28 mouse cellular contexts compared by ENCODE assay signal in genomic region chr17:79622050-79622449, GRCm38 (mm10).
"Had no signal": no experiment of that assay in that cellular context is flagged by ENCODE, and none has a peak within 500 bp of the region (broad histone marks: within the 10 kb centered on the region; RNA-seq: fewer than 3 reads in every experiment).

No protein-coding gene starts in this region.

- ATAC-seq: forebrain, embryonic 13.5 days; forebrain, embryonic 14.5 days; forebrain, embryonic 15.5 days; forebrain, embryonic 16.5 days; forebrain, postnatal 0 days had no signal

- H3K9me3 ChIP-seq: embryonic facial prominence, embryonic 10.5 days; embryonic facial prominence, embryonic 12.5 days; embryonic facial prominence, embryonic 13.5 days; embryonic facial prominence, embryonic 15.5 days; forebrain, embryonic 10.5 days; forebrain, embryonic 12.5 days; forebrain, embryonic 13.5 days; forebrain, embryonic 15.5 days had no signal

- H3K36me3 ChIP-seq: embryonic facial prominence, embryonic 10.5 days; embryonic facial prominence, embryonic 12.5 days; embryonic facial prominence, embryonic 13.5 days; embryonic facial prominence, embryonic 15.5 days; forebrain, embryonic 10.5 days; forebrain, embryonic 12.5 days; forebrain, embryonic 15.5 days had no signal

- H3K27ac ChIP-seq: embryonic facial prominence, embryonic 10.5 days; embryonic facial prominence, embryonic 12.5 days; embryonic facial prominence, embryonic 13.5 days; embryonic facial prominence, embryonic 15.5 days; forebrain, embryonic 10.5 days; forebrain, embryonic 12.5 days; forebrain, embryonic 13.5 days; forebrain, embryonic 15.5 days; gastrocnemius, adult 2 months; heart, adult 2 months had no signal

- H3K9ac ChIP-seq: embryonic facial prominence, embryonic 12.5 days; embryonic facial prominence, embryonic 13.5 days; embryonic facial prominence, embryonic 15.5 days; forebrain, embryonic 12.5 days; forebrain, embryonic 13.5 days; forebrain, embryonic 15.5 days; forebrain, postnatal 0 days had no signal

- DNase-seq: cerebellum, adult 2 months; cerebellum, adult 8-10 months; cerebellum, adult 9-10 months; cerebellum, adult 9-11 months; cerebellum, postnatal 10 days; cerebellum, postnatal 14 days; cerebellum, postnatal 25 days; cerebellum, postnatal 36 days; embryo, embryonic 11 days; forebrain, postnatal 0 days; gastrocnemius, adult 2 months; gastrocnemius, postnatal 10 days; gastrocnemius, postnatal 14 days; gastrocnemius, postnatal 25 days; gastrocnemius, postnatal 36 days; heart, adult 18-20 months; heart, adult 2 months had no signal

- H3K4me2 ChIP-seq: embryonic facial prominence, embryonic 12.5 days; embryonic facial prominence, embryonic 13.5 days; embryonic facial prominence, embryonic 15.5 days; forebrain, embryonic 12.5 days; forebrain, embryonic 13.5 days; forebrain, embryonic 15.5 days had no signal

- H3K27me3 ChIP-seq: embryonic facial prominence, embryonic 12.5 days; embryonic facial prominence, embryonic 13.5 days; embryonic facial prominence, embryonic 15.5 days; forebrain, embryonic 12.5 days; forebrain, embryonic 13.5 days; forebrain, embryonic 15.5 days had no signal

- H3K4me3 ChIP-seq: embryonic facial prominence, embryonic 10.5 days; embryonic facial prominence, embryonic 12.5 days; embryonic facial prominence, embryonic 13.5 days; embryonic facial prominence, embryonic 15.5 days; erythroblast, embryonic 14.5 days; forebrain, embryonic 10.5 days; forebrain, embryonic 12.5 days; forebrain, embryonic 13.5 days; forebrain, embryonic 15.5 days; gastrocnemius, adult 2 months; heart, adult 2 months had no signal

- H3K4me1 ChIP-seq: embryonic facial prominence, embryonic 10.5 days; embryonic facial prominence, embryonic 12.5 days; embryonic facial prominence, embryonic 13.5 days; embryonic facial prominence, embryonic 15.5 days; forebrain, embryonic 10.5 days; forebrain, embryonic 12.5 days; forebrain, embryonic 13.5 days; forebrain, embryonic 15.5 days had no signal
